ENCODE assay signal across 8 mouse cellular contexts in genomic region chr5:129886271-129886670, GRCm38 (mm10). TPM values are rescaled to one million over a fixed set of nuclear protein-coding genes. Genes with fewer than 3 reads are reported as not detected.
DNase-seq lines count a peak whose midpoint lies in the region; ATAC-seq and TF ChIP-seq lines count a peak whose summit lies in the region.

No protein-coding gene starts in this region.

- no peak for TF ChIP-seq EP300 in stomach, postnatal 0 days (optimal IDR thresholded peaks at IDR 0.05)

- H3K9me3 ChIP-seq in forebrain, embryonic 12.5 days = no peaks in the 10 kb centered on the region
- no peaks in the 10 kb centered on the region for H3K9me3 ChIP-seq in stomach, postnatal 0 days (ENCODE audit: control insufficient read depth, low read length)

- ATAC-seq in forebrain, embryonic 12.5 days (ENCODE audit: low FRiP score) = no peak
- no peak for ATAC-seq in stomach, postnatal 0 days (ENCODE audit: low FRiP score, low TSS enrichment)

- peaks cover 3% of the 10 kb centered on the region; the same call in 1 of the 2 replicates for H3K4me1 ChIP-seq in kidney, adult 2 months (ENCODE audit: control insufficient read depth, insufficient read depth, low read length)
- peaks cover 14% of the 10 kb centered on the region for H3K4me1 ChIP-seq in forebrain, embryonic 12.5 days
- no peaks in the 10 kb centered on the region for H3K4me1 ChIP-seq in stomach, postnatal 0 days (replicated peaks; ENCODE audit: control insufficient read depth, insufficient read depth)

- H3K27me3 ChIP-seq in kidney, adult 2 months (replicated peaks; ENCODE audit: control insufficient read depth, insufficient read depth, low read length) = no peaks in the 10 kb centered on the region
- H3K27me3 ChIP-seq in forebrain, embryonic 12.5 days = no peaks in the 10 kb centered on the region
- no peaks in the 10 kb centered on the region for H3K27me3 ChIP-seq in stomach, postnatal 0 days (ENCODE audit: control insufficient read depth, insufficient read depth, low read length)

- peak overlapping the region; percentile 89 for H3K9ac ChIP-seq in forebrain, embryonic 12.5 days
- H3K9ac ChIP-seq in stomach, postnatal 0 days (ENCODE audit: low read length) = peak overlapping the region; percentile 86

- peak; percentile 9 for DNase-seq in kidney, adult 2 months
- no peak for DNase-seq in kidney, adult 8-10 months
- DNase-seq in NIH3T3 (ENCODE audit: low read depth) (peak; percentile 62), liver (peak; percentile 59)
- DNase-seq in stomach, postnatal 0 days (ENCODE audit: low spot score) = peak; percentile 44
- no peak for DNase-seq in urinary bladder, adult 18-20 months (ENCODE audit: low spot score in 2 of 2)
- DNase-seq in embryo, embryonic 9.5 days (ENCODE audit: extremely low spot score) = no peak

- no peak overlapping the region for H3K27ac ChIP-seq in kidney, adult 2 months (ENCODE audit: insufficient read depth, low read depth, low read length)
- H3K27ac ChIP-seq in forebrain, embryonic 12.5 days = no peak overlapping the region
- peak overlapping the region; percentile 97; the same call in 1 of the 2 replicates for H3K27ac ChIP-seq in stomach, postnatal 0 days (replicated peaks)

- TF ChIP-seq POLR2A in kidney, adult 2 months (IDR thresholded peaks at IDR 0.05; ENCODE audit: low read depth, low read length) = no peak

- H3K4me2 ChIP-seq in forebrain, embryonic 12.5 days = peak overlapping the region; percentile 83
- H3K4me2 ChIP-seq in stomach, postnatal 0 days (replicated peaks; ENCODE audit: low read depth) = peak overlapping the region; percentile 60

- H3K36me3 ChIP-seq in kidney, adult 2 months (ENCODE audit: control insufficient read depth, insufficient read depth, low read length) = peaks cover 8% of the 10 kb centered on the region; the same call in 1 of the 2 replicates
- H3K36me3 ChIP-seq in forebrain, embryonic 12.5 days (replicated peaks) = peaks cover 29% of the 10 kb centered on the region
- H3K36me3 ChIP-seq in stomach, postnatal 0 days (ENCODE audit: control insufficient read depth, insufficient read depth, low read length) = 0 out of 2 replicates have a peak, but pooled peaks cover 3% of the 10 kb centered on the region

- TF ChIP-seq CTCF in kidney, adult 2 months (conservative IDR thresholded peaks at IDR 0.05; ENCODE audit: insufficient read depth, insufficient read length, low read depth, low read length) = no peak
- TF ChIP-seq CTCF in stomach, postnatal 0 days (IDR thresholded peaks at IDR 0.05; ENCODE audit: low read depth) = no peak

- H3K4me3 ChIP-seq in kidney, adult 2 months (ENCODE audit: insufficient read depth, low read depth, low read length) = peak overlapping the region; percentile 87
- peak overlapping the region; percentile 91 for H3K4me3 ChIP-seq in forebrain, embryonic 12.5 days (replicated peaks)
- peak overlapping the region; percentile 70 for H3K4me3 ChIP-seq in stomach, postnatal 0 days (ENCODE audit: low read depth, low read length)

- WGBS in kidney, adult 2 months = 10% methylated on average over 10 of the region's 10 CpGs
- WGBS in forebrain, embryonic 12.5 days = 50% methylated on average over 10 of the region's 10 CpGs
- WGBS in stomach, postnatal 0 days = 23% methylated on average over 10 of the region's 10 CpGs

RNA-seq across cellular contexts. Expression of gene Chchd2, which starts 1.0 kb away (rescaled TPM):
- polyA plus RNA-seq in kidney, adult 2 months (2012; rRNA removed) = 1,042 and 1,503 TPM in 2 replicates
- 756 and 796 TPM in 2 replicates for polyA plus RNA-seq in forebrain, embryonic 12.5 days (2016; fragmentation: Nextera tagmentation; extraction: Ambion mirVana)
- 906 and 964 TPM in 2 replicates for polyA plus RNA-seq in stomach, postnatal 0 days (2015; fragmentation: Nextera tagmentation; extraction: Ambion mirVana)

RNA-seq across cellular contexts. Expression of gene Zbed5, which starts 9.3 kb away (rescaled TPM):
- polyA plus RNA-seq in kidney, adult 2 months (2012; rRNA removed) = 0.54 and 0.61 TPM in 2 replicates
- 6.2 and 7.0 TPM in 2 replicates for polyA plus RNA-seq in forebrain, embryonic 12.5 days (2016; fragmentation: Nextera tagmentation; extraction: Ambion mirVana)
- polyA plus RNA-seq in stomach, postnatal 0 days (2015; fragmentation: Nextera tagmentation; extraction: Ambion mirVana) = 1.8 and 2.6 TPM in 2 replicates

RNA-seq across cellular contexts. Expression of gene Phkg1, which starts 12.1 kb away (rescaled TPM):
- 3.2 and 3.7 TPM in 2 replicates for polyA plus RNA-seq in kidney, adult 2 months (2012; rRNA removed)
- polyA plus RNA-seq in forebrain, embryonic 12.5 days (2016; fragmentation: Nextera tagmentation; extraction: Ambion mirVana) = 0.23 and 0.32 TPM in 2 replicates
- 0.08 and 0.25 TPM in 2 replicates for polyA plus RNA-seq in stomach, postnatal 0 days (2015; fragmentation: Nextera tagmentation; extraction: Ambion mirVana)

RNA-seq across cellular contexts. Expression of gene Nupr1l, which starts 22.1 kb away (rescaled TPM):
- polyA plus RNA-seq in kidney, adult 2 months (2012; rRNA removed) = 5.7 and 7.4 TPM in 2 replicates
- 6.2 and 6.9 TPM in 2 replicates for polyA plus RNA-seq in forebrain, embryonic 12.5 days (2016; fragmentation: Nextera tagmentation; extraction: Ambion mirVana)
- polyA plus RNA-seq in stomach, postnatal 0 days (2015; fragmentation: Nextera tagmentation; extraction: Ambion mirVana) = 2.2 and 3.0 TPM in 2 replicates

RNA-seq across cellular contexts. Expression of gene Sumf2, which starts 39.5 kb away (rescaled TPM):
- polyA plus RNA-seq in kidney, adult 2 months (2012; rRNA removed) = 19.5 and 20.7 TPM in 2 replicates
- polyA plus RNA-seq in forebrain, embryonic 12.5 days (2016; fragmentation: Nextera tagmentation; extraction: Ambion mirVana) = 47.0 and 49.2 TPM in 2 replicates
- polyA plus RNA-seq in stomach, postnatal 0 days (2015; fragmentation: Nextera tagmentation; extraction: Ambion mirVana) = 24.5 and 27.3 TPM in 2 replicates

Comparison
In these comparisons a context has a peak if more than half of its experiments do, and no peak if none do; other contexts are left out.
1. DNase-seq: peak in kidney, adult 2 months (single experiment), NIH3T3 (single experiment), liver (single experiment) and stomach, postnatal 0 days (single experiment); none in kidney, adult 8-10 months (0 of 2), urinary bladder, adult 18-20 months (0 of 2) and embryo, embryonic 9.5 days (single experiment).
2. Peak in every context shown above with its lines, with median percentiles within 50 percentile points of each other: H3K4me3 ChIP-seq.